Mouse (Mus musculus) midbrain, embryonic 15.5 days (tissue): Measurements from ENCODE around the gene Cldn10. TPM values are rescaled to one million over a fixed set of nuclear protein-coding genes. Genes with fewer than 3 reads are reported as not detected.
"Not testable (repeated sequence)": the region's sequence is repeated elsewhere in the genome, so short reads cannot be mapped to it uniquely, and the experiment has no call there.

Experiments
- ATAC-seq: fragments of 200-750 bp; cut with Nextera tagmentation; replicated peaks from 2 replicates; pipeline ENCODE4 v1.8.0; 2017; ENCODE audit warnings: moderate TSS enrichment
- H3K27ac ChIP-seq: fragments of 300-500 bp; sonication (generic); 2 replicates; pipeline ENCODE4 v1.5.1; 2015; ENCODE audit warnings: mild to moderate bottlenecking, inconsistent platforms
- H3K27me3 ChIP-seq: fragments of 300-500 bp; sonication (generic); replicated peaks from 2 replicates; pipeline ENCODE4 v1.6.1; 2015; ENCODE audit warnings: inconsistent platforms
- H3K36me3 ChIP-seq: fragments of 300-500 bp; sonication (generic); replicated peaks from 2 replicates; pipeline ENCODE4 v1.6.1; 2015; ENCODE audit warnings: inconsistent platforms
- H3K4me1 ChIP-seq: fragments of 300-500 bp; sonication (generic); 2 replicates; pipeline ENCODE4 v1.6.1; 2015; ENCODE audit warnings: inconsistent platforms
- H3K4me2 ChIP-seq: fragments of 300-500 bp; sonication (generic); 2 replicates; pipeline ENCODE4 v1.6.1; 2015; ENCODE audit warnings: inconsistent platforms, mild to moderate bottlenecking, moderate library complexity
- H3K4me3 ChIP-seq: fragments of 300-500 bp; sonication (generic); 2 replicates; pipeline ENCODE4 v1.5.1; 2015; ENCODE audit warnings: mild to moderate bottlenecking, inconsistent platforms
- H3K9ac ChIP-seq: fragments of 300-500 bp; sonication (generic); 2 replicates; pipeline ENCODE4 v1.6.1; 2015; ENCODE audit warnings: mild to moderate bottlenecking, inconsistent platforms
- H3K9me3 ChIP-seq: fragments of 300-500 bp; sonication (generic); 2 replicates; pipeline ENCODE4 v1.6.1; 2016; ENCODE audit warnings: inconsistent platforms
- WGBS: fragments of 180-500 bp; shearing (Covaris S2); methylation state at CpG from one replicate; pipeline ENCODE4 v1.1.7; 2015; ENCODE audit warnings: mixed read lengths; 5-methylcytosine and 5-hydroxymethylcytosine counted together
- polyA plus RNA-seq: library from polyadenylated mRNA; unstranded; fragments of >200 nt; fragmentation: Nextera tagmentation; extraction: Ambion mirVana; gene quantifications from 2 replicates; pipeline ENCODE4 v1.2.1, GENCODE M21; 2015

Gene Cldn10
- polyA plus RNA-seq, 1 experiment from 2014 or later, result 1.8 TPM

DNA sequence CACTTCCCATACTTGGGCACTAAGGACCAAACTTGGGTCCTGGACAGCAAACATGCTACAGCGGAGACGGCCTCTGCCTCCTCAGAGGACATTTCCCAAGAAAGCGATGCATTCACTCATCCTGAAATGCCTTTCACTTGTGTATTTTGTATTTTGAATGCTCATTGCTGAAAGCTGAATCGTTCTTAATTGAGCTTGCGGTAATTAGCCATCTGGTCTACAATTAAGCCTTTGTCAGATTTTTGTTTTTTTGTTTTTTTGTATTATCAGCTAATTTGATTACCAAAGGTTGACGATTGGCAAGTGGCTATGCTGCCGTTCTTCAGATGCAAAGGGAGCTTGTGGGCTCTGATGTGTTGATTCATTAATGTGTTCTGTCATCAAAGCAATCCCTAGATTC is 5.2 kb downstream of the Cldn10 start:
- no peak for ATAC-seq
- Histone ChIP-seq H3K4me1 (no peaks in the 10 kb centered on the region), H3K36me3 (no peaks in the 10 kb centered on the region), H3K27me3 (no peaks in the 10 kb centered on the region), H3K9ac (no peak overlapping the region), H3K4me3 (no peak overlapping the region), H3K9me3 (no peaks in the 10 kb centered on the region), H3K4me2 (no peak overlapping the region), H3K27ac (no peak overlapping the region)
- WGBS, result 77% methylated on average over 7 of the region's 7 CpGs

DNA sequence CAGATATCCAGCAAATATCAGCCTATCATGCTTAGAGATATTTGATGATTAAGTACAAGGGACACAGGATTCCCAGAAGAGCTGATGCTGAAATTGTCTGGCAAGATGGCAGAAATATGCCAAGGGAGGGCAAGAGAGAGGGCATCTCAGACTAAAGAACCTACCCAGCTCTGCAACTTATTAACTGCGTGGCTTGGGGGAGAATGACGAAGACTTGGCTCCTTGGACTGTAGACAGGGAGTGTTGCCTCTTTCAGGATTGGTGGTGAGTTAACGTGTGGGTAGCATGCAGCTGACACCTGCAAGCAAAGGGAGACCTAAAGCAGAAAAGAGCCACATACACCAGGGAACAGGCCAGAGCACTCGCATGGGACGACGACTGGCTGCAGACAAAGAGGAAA is 5.7 kb downstream of the Cldn10 start:
- H3K27ac ChIP-seq, result no peak overlapping the region
- WGBS, result 88% methylated on average over 6 of the region's 6 CpGs
- H3K4me3 ChIP-seq, result no peak overlapping the region
- H3K4me2 ChIP-seq, result no peak overlapping the region
- H3K4me1 ChIP-seq, result no peaks in the 10 kb centered on the region
- no peaks in the 10 kb centered on the region for H3K36me3 ChIP-seq
- no peak overlapping the region for H3K9ac ChIP-seq
- no peaks in the 10 kb centered on the region for H3K9me3 ChIP-seq
- no peak for ATAC-seq
- H3K27me3 ChIP-seq, result no peaks in the 10 kb centered on the region

DNA sequence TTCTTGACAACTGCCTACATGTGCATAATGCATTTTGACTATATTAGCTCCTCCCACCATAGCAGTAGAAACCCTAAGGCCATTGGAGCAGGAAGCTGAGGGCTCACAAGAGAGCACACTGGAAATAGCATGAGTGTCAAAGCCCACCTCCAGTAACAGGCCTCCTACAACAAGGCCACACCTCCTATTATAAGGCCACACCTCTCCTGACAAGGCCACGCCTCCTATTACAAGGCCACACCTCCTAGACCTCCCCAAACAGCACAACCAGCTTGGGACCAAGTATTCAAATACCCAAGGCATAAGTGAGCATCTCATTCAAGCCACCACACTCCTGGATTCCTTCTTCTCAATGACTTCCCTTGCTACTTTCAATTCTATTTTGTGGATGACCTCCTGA is 6.5 kb downstream of the Cldn10 start:
- no peaks in the 10 kb centered on the region for H3K9me3 ChIP-seq
- ATAC-seq, result no peak
- WGBS, result 82% methylated on average over 1 of the region's 1 CpGs

DNA sequence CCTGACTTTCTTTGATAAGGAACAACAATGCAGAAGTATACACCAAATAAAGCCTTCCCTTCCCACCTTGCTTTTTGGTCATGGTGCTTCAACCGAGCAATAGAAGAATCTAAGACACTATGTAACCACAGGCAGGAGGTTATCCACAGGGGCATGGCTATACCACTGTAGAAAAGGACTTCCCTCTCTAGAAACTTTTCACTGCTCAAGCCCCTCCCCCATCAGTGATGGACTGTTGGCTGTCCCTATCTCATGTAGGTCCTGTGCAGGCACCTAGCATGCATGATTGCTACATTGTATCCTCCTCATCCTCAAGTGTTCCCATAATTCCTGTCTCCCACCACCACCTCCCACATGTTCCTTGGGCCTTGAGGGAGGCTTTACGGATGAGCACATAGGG is 7.2 kb downstream of the Cldn10 start:
- no peak overlapping the region for H3K9ac ChIP-seq
- H3K27me3 ChIP-seq, result no peaks in the 10 kb centered on the region
- no peak overlapping the region for H3K4me2 ChIP-seq
- no peaks in the 10 kb centered on the region for H3K9me3 ChIP-seq
- no peaks in the 10 kb centered on the region for H3K36me3 ChIP-seq
- no peak for ATAC-seq
- WGBS, result 90% methylated on average over 2 of the region's 2 CpGs
- H3K27ac ChIP-seq, result no peak overlapping the region
- H3K4me1 ChIP-seq, result no peaks in the 10 kb centered on the region
- H3K4me3 ChIP-seq, result no peak overlapping the region

More for the DNA sequence above, 6.5 kb downstream of the Cldn10 start:
- Histone ChIP-seq H3K27me3 (no peaks in the 10 kb centered on the region), H3K4me2 (no peak overlapping the region), H3K4me3 (no peak overlapping the region), H3K9ac (no peak overlapping the region), H3K27ac (no peak overlapping the region), H3K4me1 (no peaks in the 10 kb centered on the region), H3K36me3 (no peaks in the 10 kb centered on the region)

DNA sequence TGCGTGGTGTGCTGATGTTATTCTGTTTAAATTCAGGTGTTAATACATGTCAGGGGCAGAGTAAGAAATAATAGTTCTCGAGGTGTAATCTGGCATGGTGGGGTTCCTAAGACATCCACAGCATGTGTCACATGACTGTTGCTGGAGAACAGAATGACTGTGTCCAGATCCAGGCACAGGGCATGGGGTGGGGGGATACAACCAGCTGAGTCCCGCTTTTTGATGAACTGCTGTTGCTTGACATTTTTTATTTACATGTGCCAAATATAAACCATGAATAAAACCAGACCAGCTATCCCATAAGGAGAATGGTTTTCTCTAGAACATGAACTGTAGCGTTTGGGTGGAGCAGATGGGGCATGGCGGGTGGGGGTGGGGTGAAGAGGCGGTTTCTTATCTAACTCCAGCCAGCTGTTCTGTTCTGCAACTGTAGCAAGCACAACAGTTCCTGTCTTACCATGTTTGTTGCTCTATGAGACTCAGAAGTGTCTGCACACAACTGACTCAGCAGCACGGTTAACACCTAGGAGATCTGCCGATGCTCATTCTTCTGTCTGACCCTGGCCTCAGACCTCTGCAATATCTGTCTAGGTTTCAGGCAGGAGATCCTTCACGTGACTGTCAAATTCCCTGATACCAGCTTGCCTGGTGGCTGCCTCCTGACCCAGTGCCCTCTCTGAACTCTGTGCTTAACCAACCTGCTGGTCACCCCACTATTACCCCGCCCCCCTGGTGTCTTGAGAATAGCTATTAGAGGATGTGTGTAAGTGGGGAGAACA is 8.4 kb downstream of the Cldn10 start:
- Histone ChIP-seq H3K9me3 (no peaks in the 10 kb centered on the region), H3K4me3 (no peak overlapping the region), H3K9ac (no peak overlapping the region), H3K27ac (no peak overlapping the region), H3K4me2 (no peak overlapping the region), H3K27me3 (no peaks in the 10 kb centered on the region), H3K4me1 (no peaks in the 10 kb centered on the region), H3K36me3 (no peaks in the 10 kb centered on the region)
- WGBS, result 66% methylated on average over 10 of the region's 10 CpGs
- ATAC-seq, result 0 out of 2 replicates have a peak, but pooled peaks have one; percentile 40

DNA sequence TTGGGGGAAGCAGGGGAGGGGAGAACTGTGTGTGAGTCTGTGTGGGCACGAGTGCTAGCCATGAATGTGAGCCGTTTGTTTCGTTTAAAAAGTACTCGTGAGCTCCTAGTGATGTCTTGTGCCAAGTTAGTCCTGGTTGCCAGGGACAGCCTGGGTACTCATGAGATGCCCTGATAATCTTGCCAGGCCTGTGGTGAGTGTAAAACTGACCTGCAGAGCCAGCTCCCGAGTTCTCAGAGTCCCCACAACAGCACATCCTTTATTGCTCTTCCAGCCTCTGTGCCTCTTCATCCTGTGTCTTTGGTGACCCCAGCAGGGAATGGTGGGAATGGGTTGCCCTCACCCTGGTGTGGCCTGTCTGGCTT is 9.0 kb downstream of the Cldn10 start:
- Histone ChIP-seq H3K9ac (no peak overlapping the region), H3K9me3 (no peaks in the 10 kb centered on the region), H3K36me3 (no peaks in the 10 kb centered on the region), H3K4me1 (no peaks in the 10 kb centered on the region), H3K27me3 (no peaks in the 10 kb centered on the region), H3K27ac (no peak overlapping the region), H3K4me3 (no peak overlapping the region), H3K4me2 (no peak overlapping the region)
- 51% methylated on average over 5 of the region's 5 CpGs for WGBS
- ATAC-seq, result no peak

DNA sequence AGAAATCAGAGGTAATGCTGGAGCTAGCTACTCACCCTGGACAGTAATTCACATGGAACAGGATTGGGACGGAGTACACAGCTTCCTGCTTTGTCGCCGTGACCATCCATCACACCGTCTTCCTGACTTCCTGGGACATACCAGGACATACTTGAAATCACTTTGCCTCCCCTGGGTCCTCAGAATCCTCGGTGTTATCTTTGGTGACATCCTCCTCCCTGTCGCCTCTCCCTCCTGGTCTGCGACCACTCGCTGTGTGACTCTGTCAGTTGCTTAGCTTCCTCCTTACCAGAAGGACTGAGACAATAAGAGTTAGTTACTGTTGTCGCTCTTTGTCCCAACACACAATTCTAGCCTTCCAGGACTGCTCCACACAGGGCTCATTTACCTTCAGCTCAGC is 9.6 kb downstream of the Cldn10 start:
- no peak for ATAC-seq
- no peaks in the 10 kb centered on the region for H3K4me1 ChIP-seq
- H3K27ac ChIP-seq, result no peak overlapping the region
- H3K27me3 ChIP-seq, result no peaks in the 10 kb centered on the region
- no peaks in the 10 kb centered on the region for H3K9me3 ChIP-seq
- no peak overlapping the region for H3K4me3 ChIP-seq
- WGBS, result 72% methylated on average over 9 of the region's 9 CpGs
- H3K4me2 ChIP-seq, result no peak overlapping the region
- H3K9ac ChIP-seq, result no peak overlapping the region
- no peaks in the 10 kb centered on the region for H3K36me3 ChIP-seq

DNA sequence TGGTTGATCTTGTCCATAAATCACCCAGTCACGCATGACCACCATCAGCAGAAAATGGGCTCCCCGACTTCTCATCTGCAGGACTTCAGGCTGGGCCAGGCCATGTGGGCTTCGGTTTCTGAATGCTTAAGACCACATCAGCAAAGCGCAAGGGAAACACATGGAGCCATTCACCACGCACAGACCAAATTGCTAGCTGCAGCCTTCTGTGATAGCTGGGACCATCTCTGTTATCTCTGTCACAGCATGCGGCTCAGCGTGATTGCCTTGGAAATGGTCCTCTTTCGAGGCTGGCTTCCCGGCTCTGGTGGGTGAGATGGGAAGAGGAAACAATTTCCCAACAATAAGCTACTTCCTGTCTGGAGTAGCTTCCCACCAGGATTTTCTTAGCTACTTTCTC is 12.2 kb downstream of the Cldn10 start:
- 79% methylated on average over 9 of the region's 9 CpGs for WGBS
- no peaks in the 10 kb centered on the region for H3K4me1 ChIP-seq
- no peak overlapping the region for H3K9ac ChIP-seq
- no peaks in the 10 kb centered on the region for H3K27me3 ChIP-seq
- H3K4me3 ChIP-seq, result no peak overlapping the region
- no peak overlapping the region for H3K4me2 ChIP-seq
- no peaks in the 10 kb centered on the region for H3K36me3 ChIP-seq
- H3K27ac ChIP-seq, result no peak overlapping the region
- H3K9me3 ChIP-seq, result no peaks in the 10 kb centered on the region
- no peak for ATAC-seq

DNA sequence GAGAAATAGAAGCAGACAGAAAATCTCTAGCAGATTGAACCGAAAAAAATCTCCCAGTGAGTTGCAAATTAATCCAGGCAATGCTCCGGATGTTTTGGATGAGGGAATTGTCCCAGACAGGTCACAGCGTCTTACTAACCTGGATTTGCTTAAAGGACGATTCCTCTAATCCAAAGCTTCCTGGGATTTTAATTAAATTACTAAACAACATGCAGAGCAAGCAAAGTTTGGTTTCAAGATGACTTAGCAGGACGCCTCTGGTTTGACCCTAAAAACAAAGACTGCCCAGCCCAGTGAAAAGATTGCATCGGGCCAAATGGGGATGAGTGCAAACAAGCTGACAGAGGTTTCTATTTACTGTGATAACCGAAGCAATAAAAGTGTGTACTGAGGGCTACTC is 16.2 kb downstream of the Cldn10 start:
- 5% methylated on average over 7 of the region's 7 CpGs for WGBS
- no peak overlapping the region for H3K4me3 ChIP-seq
- H3K9me3 ChIP-seq, result no peaks in the 10 kb centered on the region
- no peaks in the 10 kb centered on the region for H3K27me3 ChIP-seq
- no peak overlapping the region for H3K4me2 ChIP-seq
- H3K36me3 ChIP-seq, result no peaks in the 10 kb centered on the region
- H3K9ac ChIP-seq, result no peak overlapping the region
- no peak overlapping the region for H3K27ac ChIP-seq
- no peaks in the 10 kb centered on the region for H3K4me1 ChIP-seq
- ATAC-seq, result no peak

DNA sequence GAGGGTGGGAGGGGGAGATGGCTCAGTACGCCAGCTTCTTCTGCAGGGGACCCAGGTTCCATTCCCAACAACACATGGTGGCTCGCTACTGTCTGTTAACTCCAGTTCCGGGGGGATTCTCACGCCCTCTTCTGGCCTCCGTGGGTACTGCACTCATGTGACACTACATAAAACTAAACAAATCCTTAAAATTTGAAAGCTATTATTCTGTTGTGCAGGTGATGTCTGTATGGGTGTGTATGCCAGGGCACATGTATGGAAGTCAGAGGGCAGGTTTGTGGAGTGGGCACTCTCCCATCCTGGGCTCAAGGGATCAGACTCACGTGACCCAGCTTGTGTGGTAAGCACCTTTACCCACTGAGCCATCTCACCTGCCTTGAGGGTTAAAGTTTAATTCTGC is 16.6 kb downstream of the Cldn10 start:
- 0 out of 2 replicates have a peak, but pooled peaks have one; percentile 24 for ATAC-seq
- H3K4me1 ChIP-seq, result no peaks in the 10 kb centered on the region

DNA sequence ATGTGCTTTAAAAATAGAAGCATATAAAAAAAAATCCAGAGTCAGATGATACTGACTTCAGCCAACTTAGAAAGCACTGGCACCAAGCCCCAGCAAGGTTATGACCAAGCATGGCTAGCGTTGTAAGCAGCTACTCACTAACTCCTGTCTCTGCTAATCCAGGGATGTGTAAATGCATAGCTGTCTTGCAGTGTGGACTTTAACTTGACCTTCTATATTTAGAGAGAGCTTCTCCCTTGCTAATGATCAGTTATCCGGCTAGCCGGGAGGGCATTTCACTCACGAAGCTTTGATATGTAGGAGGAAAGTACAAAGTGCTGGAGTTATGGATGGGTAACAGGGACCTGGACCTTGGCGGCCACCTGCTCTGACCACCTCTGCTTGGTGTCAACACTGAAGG is 19.9 kb downstream of the Cldn10 start:
- no peak for ATAC-seq
- no peak overlapping the region for H3K4me3 ChIP-seq
- H3K4me1 ChIP-seq, result no peaks in the 10 kb centered on the region
- H3K4me2 ChIP-seq, result no peak overlapping the region
- 86% methylated on average over 5 of the region's 5 CpGs for WGBS
- no peaks in the 10 kb centered on the region for H3K27me3 ChIP-seq
- H3K9me3 ChIP-seq, result no peaks in the 10 kb centered on the region
- no peak overlapping the region for H3K27ac ChIP-seq
- H3K9ac ChIP-seq, result no peak overlapping the region
- H3K36me3 ChIP-seq, result no peaks in the 10 kb centered on the region

More for the DNA sequence above, 16.6 kb downstream of the Cldn10 start:
- H3K36me3 ChIP-seq, result no peaks in the 10 kb centered on the region
- 26% methylated on average over 6 of the region's 6 CpGs for WGBS
- no peak overlapping the region for H3K9ac ChIP-seq
- no peaks in the 10 kb centered on the region for H3K27me3 ChIP-seq
- no peaks in the 10 kb centered on the region for H3K9me3 ChIP-seq
- no peak overlapping the region for H3K4me3 ChIP-seq
- H3K4me2 ChIP-seq, result no peak overlapping the region
- no peak overlapping the region for H3K27ac ChIP-seq

DNA sequence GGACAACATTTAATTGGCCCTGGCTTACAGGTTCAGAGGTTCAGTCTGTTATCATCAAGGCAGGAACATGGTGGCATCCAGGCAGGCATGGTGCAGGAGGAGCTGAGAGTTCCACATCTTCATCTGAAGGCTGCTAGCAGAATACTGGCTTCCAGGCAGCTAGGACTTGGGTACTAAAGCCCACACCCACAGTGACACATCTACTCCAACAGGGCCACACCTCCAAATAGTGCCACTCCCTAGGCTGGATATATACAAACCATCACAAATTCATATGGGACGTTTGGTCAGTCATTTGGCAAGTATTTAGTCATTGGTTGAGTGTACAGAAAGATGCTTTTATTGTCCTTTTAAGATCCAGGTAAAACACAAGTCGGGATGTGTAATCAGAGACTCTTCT is 20.5 kb downstream of the Cldn10 start:
- H3K36me3 ChIP-seq, result not testable (repeated sequence)

DNA sequence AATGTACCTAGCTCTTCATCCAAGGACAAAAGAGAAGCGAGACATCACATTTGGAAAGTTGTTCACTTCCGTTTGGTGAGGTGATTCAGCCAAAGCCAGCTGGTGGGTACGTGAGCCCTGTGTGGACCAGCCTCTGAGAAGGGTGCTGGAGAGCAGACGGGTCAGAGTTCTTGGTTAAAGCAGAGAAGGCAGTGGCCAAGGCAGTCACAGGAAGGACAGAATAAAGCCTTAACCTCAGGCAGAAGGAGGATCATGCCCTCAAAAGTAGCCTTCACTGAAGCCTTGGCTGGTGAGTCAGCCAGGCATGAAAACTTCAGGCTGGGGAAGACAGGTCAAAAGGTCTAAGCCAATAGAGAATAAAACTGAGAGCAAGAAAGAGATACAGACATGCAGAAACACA is 22.0 kb downstream of the Cldn10 start:
- no peak overlapping the region for H3K9ac ChIP-seq
- no peaks in the 10 kb centered on the region for H3K4me1 ChIP-seq
- no peak overlapping the region for H3K27ac ChIP-seq
- H3K36me3 ChIP-seq, result no peaks in the 10 kb centered on the region
- H3K9me3 ChIP-seq, result no peaks in the 10 kb centered on the region
- 84% methylated on average over 4 of the region's 4 CpGs for WGBS
- ATAC-seq, result no peak
- H3K4me2 ChIP-seq, result no peak overlapping the region
- no peak overlapping the region for H3K4me3 ChIP-seq
- H3K27me3 ChIP-seq, result no peaks in the 10 kb centered on the region

More for the DNA sequence above, 20.5 kb downstream of the Cldn10 start:
- H3K9ac ChIP-seq, H3K4me3 ChIP-seq, H3K9me3 ChIP-seq, H3K4me1 ChIP-seq, H3K4me2 ChIP-seq, ATAC-seq, H3K27me3 ChIP-seq, H3K27ac ChIP-seq: not testable (repeated sequence)
- 80% methylated on average over 2 of the region's 2 CpGs for WGBS
